Mouse (Mus musculus) lung, postnatal 25 days (tissue): ENCODE data around the gene H2-T3.
"Not testable (repeated sequence)": the region's sequence is repeated elsewhere in the genome, so short reads cannot be mapped to it uniquely, and the experiment has no call there.

Experiments
- DNase-seq: peaks from one replicate; pipeline ENCODE4 v3.0.0; 2022; ENCODE audit warnings: low spot score

Gene H2-T3

DNA sequence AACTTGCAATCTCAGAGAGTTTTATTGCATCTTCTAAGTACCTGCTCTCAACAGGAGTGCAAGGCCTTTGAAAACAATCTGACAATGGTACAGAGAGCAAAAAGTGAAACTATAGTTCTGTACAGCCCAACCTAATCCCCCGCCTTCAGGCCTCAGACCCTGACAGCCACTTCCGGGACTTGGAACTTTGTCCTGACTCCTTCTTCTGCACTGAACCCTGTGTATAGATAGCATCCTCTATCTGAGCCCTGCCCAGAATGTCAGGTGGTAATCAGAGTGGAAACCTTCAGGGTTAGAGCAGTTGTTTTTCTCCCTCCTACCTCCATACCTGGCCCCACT is at the start of gene H2-T3:
Gene H2-T3 (minus strand): TSS at position 119 of the 339 bp plus-strand sequence.
- DNase-seq: no peak

DNA sequence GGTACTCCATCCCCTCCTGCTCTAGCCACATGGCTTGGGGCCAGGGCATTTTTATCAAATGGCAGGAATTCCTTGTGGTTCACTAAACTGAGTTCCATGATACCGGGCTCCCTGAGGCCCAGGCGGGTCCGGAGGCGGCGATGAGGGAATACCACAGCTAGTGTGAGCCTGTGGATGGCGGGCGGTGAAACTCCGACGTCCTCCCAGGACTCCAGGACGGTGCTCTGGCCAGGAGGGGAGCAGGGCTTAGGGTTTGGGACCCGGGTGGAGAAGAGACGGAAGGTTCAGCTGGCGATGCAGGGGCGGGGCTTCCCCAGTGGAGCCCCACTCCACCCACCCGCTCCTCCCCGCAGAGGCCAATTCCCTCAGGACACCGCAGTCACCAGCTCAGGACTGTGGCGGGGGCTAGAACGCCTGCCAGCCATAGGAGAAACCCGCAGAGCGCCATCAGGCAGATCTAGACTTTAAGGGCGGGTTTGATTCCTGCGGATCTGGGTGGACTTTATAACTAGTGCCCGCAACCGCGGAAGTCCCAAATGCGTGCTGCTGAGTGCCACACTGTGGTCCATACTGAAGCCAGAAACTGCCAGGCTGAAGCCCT is 47.3 kb upstream of the H2-T3 start:
- DNase-seq: no peak

DNA sequence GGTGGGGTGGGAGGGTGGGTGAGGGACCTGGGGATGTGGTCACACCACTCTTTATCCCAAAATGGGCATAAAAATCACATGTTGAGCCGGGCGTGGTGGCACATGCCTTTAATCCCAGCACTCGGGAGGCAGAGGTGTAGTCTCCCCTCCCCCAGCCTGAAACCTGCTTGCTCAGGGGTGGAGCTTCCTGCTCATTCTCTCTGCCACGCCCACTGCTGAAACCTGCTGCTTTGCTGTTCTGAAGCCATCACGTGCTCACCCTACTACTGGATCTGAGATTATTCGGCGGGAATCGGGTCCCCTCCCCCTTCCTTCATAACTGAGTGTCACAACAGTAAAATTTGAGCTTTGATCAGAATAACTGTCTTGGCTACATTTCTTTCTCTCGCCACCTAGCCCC is 45.2 kb upstream of the H2-T3 start:
- DNase-seq: peak; percentile 21

DNA sequence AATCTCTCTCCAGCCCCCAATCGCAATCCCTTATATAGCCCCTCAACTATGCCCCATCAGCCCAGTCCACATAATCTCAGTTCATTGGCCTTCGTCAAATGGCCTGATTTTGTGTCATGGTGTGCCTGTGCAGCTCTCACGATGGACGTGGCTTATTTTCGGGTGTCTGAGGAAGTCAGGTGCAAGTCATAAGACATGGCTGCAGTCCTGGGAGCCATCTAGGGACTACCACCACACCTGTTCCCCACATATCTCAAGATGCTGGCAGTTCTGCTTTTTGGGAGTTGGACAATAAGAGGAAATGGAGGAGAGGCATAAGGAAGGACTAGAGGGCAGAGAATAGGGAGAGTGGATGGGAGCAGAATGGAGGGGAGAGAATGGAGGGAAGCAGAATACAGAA is 43.5 kb upstream of the H2-T3 start:
- DNase-seq: no peak

DNA sequence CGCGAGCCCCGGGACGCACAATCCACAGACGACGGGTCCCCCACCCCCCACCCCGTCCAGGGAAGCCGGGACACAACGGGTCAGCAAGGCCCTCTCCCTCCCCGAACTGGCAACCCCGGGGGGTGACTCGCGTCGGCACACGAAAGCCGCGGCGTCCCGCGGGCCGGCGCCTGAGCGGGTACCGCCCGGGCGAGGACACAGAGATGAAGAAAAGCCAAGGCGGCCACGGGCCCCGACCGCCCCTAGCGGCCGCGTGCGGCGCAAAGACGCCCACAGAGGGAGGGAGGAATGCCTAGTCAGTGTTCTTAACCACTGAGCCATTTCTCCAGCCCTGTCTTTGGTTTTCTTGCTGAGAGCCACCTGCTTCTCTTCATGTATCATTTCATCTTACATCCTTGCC is 41.2 kb upstream of the H2-T3 start:
- peak; percentile 64 for DNase-seq

DNA sequence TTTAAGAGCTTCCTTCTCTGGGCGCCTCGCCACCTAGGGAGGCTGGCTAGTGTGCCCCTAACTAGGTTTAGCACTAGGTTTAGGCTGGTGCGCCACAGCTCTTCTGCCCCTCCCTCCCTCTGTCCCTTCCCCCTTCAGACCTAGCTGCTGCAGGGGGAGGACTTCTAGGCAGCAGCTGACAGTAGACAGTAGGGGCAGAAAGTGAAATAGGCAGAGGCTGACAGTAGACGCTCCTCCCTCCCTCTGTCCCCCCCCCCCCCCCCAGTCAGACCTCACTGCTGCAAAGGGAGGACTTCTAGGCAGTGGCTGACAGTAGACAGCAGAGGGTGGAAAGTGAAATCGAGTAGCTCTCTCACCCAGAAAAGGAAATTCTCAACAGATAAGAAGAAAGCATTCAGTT is 39.0 kb upstream of the H2-T3 start:
- DNase-seq: no peak

DNA sequence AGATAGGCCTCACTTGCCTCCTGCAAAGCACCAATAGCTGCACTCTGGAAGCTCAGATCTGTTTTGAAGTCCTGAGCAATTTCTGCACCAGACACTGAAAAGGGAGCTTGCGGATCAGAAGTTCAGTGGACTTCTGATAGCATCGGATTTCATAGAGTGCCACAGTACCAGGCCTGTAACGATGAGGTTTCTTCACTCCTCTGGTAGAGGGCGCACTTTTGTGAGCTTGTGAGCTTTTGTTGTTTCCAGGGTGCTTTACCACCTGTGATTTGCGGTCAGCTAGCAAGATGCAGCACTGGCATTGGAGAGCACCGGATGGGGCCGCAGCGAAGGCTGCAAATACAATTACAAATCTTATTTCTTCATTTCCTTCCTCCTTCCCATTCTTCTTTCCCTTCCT is 36.8 kb upstream of the H2-T3 start:
- DNase-seq: peak; percentile 47

DNA sequence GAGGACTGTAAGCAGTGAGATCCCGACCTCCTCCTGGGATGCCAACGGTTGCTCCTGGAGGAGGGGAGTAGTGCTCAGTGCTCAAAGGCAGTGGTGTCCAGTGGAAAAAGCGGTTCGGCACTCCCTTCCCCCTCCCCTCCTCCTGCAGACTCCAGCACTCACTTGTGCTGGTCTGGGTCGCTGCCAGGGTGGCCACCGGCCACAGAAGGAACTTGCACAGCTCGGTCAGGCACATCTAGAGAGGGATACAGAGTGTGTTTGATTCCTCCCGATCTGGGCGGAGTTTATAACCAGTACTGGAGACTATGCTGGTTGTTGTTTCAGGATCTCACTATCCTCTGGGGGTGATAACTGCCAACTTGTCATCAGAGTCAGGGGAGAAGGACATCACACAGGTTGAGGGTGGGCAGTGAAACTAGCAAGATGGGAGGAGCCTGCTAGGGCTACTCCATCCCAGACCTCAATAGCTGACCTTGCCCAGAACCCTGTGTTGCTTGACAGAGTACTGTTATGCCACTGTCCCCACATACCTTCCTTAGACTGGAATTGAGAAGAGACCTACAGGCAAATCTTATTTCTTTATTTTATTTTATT is 35.2 kb upstream of the H2-T3 start:
- no peak for DNase-seq

DNA sequence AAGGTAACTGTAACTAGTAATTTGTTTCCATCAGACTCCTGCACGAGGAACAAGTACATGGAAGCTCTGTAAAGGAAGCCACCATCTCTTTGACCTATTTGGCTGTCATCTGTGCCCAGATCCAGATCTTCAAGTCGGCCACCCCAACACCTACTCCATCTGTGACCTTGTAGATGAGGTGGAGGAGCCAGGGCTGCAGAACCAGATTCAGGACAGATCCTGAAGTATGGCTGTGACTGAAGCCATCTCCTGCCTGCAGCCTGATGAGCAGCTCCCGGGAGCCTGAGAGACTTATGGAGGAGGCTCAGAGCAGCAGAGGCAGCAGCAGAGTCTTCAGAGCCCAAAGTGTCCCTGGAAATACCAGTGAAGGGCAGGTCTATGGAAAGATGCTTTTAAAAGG is 34.4 kb upstream of the H2-T3 start:
- DNase-seq: no peak

DNA sequence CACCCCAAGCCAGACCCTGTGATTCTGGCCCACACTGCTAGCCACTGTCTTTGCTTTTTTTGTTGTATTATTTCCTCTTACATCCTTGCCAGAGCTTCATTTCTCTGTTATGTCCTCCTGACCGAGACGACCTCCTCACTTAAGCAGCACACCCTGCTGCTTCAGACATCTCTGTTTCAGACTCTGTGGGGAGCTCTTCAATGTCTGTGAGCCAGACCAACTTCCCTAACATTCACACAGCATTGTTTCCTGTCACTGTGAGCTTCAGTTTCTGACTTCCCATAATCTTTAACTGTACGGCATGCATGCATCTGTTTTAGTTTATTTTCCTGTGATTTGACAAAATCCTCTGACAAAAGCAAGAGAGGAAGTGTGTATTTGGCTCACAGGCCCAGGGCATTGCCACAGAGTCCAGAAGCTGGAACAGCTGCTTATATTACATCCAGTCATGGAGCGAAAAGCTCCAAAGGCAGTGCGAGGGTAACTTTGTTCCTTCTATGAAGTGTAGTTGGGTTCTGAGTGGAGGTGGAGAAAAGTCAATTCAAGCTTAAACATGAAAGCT is 28.6 kb upstream of the H2-T3 start:
- no peak for DNase-seq

DNA sequence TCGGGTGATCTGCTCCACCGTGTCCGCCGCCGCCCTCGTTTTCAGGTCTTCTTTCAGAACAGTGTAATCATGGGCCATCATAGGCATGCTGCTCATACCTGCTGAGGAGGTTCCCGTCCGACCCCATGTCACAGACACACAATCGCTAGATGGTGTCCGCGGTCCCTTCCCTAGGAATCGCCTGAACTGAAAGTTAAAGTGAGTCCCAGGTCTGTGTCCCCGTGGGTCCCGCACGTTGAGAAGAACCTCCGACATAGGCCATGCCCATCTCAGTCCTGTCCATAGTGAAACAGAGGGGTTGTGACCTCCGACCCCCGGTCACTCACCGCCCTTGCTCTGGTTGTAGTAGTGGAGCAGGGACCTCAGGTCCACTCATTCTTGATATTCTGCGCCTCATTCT is 25.5 kb upstream of the H2-T3 start:
- DNase-seq: no peak

DNA sequence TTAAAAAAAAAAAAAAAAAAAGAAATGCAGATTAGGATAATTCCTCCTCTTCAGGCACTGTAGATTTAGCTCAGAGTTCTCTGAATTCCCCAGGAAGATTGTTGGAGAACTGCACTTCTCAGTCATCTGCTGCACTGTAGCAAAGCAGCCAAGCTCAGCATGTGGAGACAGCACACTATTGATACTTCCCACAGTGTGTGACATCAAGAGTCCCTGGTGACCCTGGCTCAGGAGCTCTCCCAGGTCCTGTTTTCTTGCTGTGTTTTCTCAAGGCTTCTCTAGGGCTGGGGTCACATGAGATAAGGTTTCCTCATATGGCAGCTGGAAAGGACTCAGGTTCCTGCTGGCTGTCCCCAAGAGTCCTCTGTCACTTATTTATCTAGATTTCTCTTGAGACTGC is 16.8 kb upstream of the H2-T3 start:
- DNase-seq: no peak

DNA sequence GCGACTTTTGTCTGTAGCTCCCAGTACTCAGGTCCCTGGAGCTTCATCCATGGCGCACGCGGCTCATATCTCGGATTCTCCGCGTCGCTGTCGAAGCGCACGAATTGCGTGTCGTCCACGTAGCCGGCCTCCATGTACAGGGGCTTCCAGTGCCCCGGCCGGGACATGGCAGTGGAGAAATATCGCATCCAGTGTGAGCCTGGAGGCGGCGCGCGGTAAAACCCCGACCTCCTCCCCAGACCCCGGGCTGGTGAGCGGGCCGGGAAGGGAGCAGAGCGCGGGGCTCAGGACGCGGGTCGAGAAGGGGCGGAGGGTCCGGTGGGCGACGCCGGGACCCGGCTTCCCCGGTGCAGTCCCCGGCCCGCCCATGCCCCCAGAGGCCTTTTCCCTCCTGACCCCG is 15.8 kb upstream of the H2-T3 start:
- no peak for DNase-seq

DNA sequence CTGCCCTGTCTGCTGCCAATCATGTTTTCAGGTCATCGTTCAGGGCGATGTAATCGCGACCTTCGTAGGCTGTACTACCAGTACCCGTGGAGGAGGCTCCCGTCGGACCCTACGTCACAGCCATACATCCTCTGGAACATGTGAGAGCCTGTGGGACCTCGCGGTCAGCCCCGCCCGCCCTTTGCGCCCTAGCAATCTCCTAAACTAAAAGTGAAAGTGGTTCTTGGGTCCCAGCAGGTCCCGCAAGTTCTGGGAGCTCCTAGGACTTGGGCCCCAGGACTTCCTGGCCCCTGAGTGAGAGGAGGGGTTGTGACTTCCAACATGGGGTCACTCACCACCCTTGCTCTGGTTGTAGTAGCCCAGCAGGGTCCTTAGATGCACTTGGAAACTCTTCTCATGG is 15.4 kb upstream of the H2-T3 start:
- DNase-seq: peak; percentile 49

DNA sequence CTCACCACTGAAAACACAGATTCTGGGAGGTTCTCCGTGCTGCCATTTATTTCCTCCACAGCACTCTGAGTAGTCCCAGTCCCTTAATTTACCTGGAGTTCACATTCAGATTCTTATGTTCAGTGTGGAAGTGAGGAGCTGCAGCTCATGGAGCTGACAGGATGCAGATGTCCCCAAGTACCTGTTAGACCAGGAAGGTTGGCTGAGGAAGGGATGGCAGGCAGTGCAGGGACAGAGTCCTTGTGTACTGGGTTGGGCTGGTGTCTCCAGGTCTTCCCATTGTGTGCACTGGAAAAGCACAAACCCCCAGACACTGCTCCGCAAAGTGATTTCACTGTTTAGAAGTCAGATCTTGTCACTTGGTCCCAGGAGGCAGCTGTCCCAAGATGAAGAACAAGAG is 11.8 kb upstream of the H2-T3 start:
- DNase-seq: no peak

DNA sequence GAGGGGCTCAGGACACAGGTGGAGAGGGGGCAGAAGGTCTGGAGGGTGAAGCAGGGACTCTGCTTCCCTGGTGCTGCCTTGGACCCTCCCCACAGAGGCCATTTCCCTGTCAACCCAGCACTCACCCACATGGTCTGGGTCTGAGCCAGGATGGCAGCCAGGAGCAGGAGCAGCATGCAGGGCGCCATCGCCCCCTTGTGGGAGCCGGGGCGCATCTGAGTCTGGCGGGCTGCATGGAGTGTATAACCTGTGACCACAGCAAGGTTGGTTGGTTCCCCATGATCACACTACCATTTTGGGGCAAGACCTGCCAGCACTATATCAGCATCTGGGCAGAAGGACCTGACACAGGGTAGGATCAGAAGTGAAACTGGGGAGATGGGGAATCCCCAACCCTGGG is 8.2 kb upstream of the H2-T3 start:
- DNase-seq: no peak

DNA sequence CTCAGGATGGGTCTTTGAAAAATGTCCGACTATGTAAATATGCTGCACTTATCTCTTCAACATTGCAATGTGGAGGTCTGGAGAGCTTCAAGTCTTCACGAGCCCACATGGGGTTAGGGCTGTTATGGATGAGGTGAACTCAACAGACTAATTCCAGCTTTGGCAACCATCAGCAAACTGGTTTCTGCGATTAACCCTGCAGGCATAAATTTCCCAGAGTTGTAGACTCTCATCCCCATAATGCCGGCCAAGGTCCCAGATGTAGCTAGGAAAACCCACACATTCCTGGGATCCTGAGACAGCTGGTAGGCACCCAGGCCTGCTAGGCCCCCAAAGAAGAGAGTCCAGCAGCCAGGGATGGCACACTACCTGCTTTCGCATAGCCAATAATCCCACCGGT is 4.4 kb upstream of the H2-T3 start:
- DNase-seq: no peak

DNA sequence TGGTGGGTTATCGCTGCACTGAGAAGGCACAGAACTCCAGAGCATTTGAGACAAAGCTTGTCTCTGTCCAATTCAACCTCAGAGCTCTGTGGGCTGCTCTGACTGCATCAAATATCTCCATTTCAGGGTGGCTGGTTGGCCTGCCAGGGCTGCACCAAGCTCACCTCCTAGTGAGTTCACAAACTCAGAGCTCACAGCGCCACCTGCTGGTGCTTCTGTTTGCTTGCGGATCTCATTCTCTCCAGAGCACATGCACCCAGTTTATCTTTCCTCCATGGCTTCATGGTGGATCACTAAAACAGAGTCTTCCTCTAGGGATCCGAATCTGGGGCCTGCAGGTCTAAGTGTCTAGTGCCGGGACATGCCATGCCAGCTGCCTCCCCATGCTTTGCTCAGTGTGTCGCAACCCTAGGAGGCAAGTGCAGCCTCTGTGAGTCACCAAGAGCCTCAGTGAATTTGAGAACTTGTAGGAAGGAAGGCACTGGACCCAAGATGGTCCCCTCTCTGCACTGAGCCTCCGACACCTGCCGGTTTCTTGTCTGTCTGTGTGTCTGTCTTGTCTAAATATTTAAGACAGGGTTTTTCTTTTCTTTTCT is 3.6 kb upstream of the H2-T3 start:
- DNase-seq: peak; percentile 41

DNA sequence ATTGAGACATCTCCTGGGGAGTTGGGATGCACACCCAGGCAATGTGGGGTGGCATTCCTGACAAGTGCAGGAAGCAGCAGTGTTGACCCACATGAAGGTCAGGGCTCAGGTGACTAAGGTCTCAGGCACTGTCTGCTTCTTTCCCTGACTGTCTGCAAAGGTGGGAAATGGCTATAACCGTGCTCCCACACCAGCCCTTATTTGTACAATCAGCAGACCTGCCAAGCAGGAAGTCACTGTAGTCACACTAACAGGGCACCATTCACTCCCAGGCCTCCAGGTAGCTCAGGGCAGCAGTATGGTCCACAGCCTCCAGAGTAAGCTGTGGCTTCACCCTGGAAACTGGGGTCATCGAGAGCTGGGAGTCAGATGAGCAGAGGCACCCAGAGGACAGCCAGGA is 2.3 kb upstream of the H2-T3 start:
- DNase-seq: no peak

DNA sequence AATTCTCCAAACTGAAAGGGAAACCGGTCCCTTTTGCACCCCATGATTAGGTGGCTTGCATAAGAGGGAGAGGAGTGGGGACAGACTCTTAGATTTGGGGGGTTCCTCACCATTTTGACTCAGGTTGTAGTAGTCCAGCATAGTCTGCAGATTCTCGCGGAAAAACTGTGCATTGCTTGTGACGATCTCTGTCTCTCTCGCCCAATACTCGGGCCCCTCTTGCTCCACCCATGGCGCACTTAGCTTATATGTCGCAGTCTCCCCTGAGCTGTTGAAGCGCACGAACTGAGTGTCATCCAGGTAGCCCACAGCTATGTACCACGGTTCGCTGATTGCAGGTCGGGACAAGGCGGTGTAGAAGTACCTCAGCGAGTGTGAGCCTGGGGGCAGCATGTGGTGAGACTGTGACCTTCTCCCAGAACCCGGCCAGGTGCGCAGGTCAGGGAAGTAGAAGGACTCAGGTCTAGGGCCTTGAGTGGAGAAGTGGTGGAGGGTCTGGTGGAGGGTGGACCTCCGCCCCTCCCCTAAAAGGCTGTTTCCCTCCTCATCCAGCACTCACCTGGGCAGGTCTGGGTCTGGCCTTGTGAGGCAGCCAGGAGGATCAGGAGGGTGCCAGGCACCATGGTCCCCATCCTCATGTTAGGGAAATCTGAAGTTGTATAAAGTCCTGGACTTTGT is 457 bp downstream of the H2-T3 start:
- no peak for DNase-seq

DNA sequence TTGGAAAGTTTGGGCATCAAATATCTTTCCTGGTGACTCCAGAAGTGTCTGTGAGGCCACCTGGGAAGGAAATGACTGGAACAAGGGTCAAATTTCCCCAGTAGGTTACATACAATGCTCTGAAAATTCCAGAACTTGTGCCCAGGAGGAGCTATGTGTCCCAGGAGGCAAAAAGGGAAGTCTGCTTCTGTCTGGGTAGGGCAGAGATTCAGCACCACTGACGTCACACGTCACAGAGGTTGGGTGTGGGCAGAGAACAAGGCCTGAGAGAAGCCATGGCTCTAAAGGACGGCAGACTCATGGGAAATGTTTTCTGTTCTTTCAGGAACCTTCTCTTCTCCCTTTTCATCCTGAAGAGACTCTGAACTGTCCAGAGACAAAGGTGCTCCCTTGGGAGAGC is 2.5 kb downstream of the H2-T3 start:
- DNase-seq: no peak

DNA sequence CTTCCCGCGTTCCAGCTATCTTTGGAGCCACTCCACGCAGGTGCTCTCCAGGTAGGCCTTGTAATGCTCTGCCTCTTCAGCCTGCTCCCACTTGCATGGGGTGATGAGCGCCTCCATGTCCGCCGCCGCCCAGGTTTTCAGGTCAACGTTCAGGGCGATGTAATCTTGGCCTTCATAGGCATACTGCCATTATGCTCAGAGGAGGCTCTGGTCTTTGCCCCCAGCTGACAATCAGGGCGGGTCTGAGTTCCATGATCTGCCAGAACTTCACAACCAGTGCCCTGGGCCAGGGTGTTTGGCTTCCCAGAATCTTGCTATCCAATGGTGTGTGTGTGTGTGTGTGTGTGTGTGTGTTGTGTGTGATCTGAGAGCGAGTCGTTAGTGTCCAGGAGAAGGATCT is 7.9 kb downstream of the H2-T3 start:
- no peak for DNase-seq

DNA sequence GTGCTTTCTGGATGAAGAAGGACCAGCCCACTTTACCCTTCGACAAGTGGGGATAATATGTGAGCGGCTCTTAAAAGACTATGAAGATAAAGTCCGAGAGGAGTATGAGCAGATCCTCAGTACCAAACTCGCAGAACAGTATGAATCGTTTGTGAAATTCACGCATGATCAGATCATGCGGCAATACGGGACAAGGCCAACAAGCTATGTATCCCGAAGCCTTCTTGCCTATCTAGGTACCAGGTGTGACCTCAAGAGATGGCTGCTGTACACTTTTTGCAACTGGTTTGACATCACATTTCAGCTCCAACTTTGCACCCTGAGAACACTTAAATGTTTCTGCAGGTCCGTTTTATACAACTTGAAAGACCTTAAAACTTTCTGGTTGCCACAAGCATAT is 10.6 kb downstream of the H2-T3 start:
- not testable (repeated sequence) for DNase-seq
